Comparison of ENCODE assay signal across 15 mouse cellular contexts in genomic region chr16:46849534-46849933, GRCm38 (mm10).
A peak's percentile ranks its signal among the peaks of the same experiment; 100 is the strongest.
DNase-seq lines count a peak whose midpoint lies in the region; ATAC-seq and TF ChIP-seq lines count a peak whose summit lies in the region.
"Had no signal": no experiment of that assay in that cellular context is flagged by ENCODE, and none has a peak within 500 bp of the region (broad histone marks: within the 10 kb centered on the region; RNA-seq: fewer than 3 reads in every experiment).

No protein-coding gene starts in this region.

- H3K4me3 ChIP-seq in intestine, embryonic 16.5 days (ENCODE audit: low read length), result no peak overlapping the region
- H3K4me3 ChIP-seq in small intestine, adult 2 months (ENCODE audit: low read depth, low read length), result no peak overlapping the region
- no peak overlapping the region for H3K4me3 ChIP-seq in thymus, adult 2 months (ENCODE audit: control insufficient read depth, insufficient read depth, low read length)
- H3K4me3 ChIP-seq in midbrain, embryonic 16.5 days (ENCODE audit: low read depth, low read length), result no peak overlapping the region
- H3K4me3 ChIP-seq: forebrain, embryonic 10.5 days; heart, embryonic 13.5 days had no signal

- H3K27me3 ChIP-seq in intestine, embryonic 16.5 days (replicated peaks; ENCODE audit: control insufficient read depth, insufficient read depth, low read length), result no peaks in the 10 kb centered on the region
- H3K27me3 ChIP-seq in small intestine, adult 2 months (ENCODE audit: control insufficient read depth, insufficient read depth, low read length), result no peaks in the 10 kb centered on the region
- H3K27me3 ChIP-seq in thymus, adult 2 months (ENCODE audit: control insufficient read depth, insufficient read depth, low read length), result no peaks in the 10 kb centered on the region
- no peaks in the 10 kb centered on the region for H3K27me3 ChIP-seq in midbrain, embryonic 16.5 days (ENCODE audit: control insufficient read depth, insufficient read depth, low read depth, low read length)
- H3K27me3 ChIP-seq: heart, embryonic 13.5 days had no signal

- H3K9me3 ChIP-seq in intestine, embryonic 16.5 days (ENCODE audit: control insufficient read depth, low read length), result no peaks in the 10 kb centered on the region
- H3K9me3 ChIP-seq in midbrain, embryonic 16.5 days (replicated peaks; ENCODE audit: control insufficient read depth, low read length, poor library complexity, severe bottlenecking), result no peaks in the 10 kb centered on the region
- H3K9me3 ChIP-seq: forebrain, embryonic 10.5 days; heart, embryonic 13.5 days had no signal

- no peak overlapping the region for H3K4me2 ChIP-seq in intestine, embryonic 16.5 days (ENCODE audit: low read depth, low read length)
- no peak overlapping the region for H3K4me2 ChIP-seq in midbrain, embryonic 16.5 days (ENCODE audit: low read length)
- H3K4me2 ChIP-seq: heart, embryonic 13.5 days had no signal

- H3K4me1 ChIP-seq in intestine, embryonic 16.5 days (ENCODE audit: control insufficient read depth, insufficient read depth, low read length), result 0 out of 2 replicates have a peak, but pooled peaks cover 3% of the 10 kb centered on the region
- H3K4me1 ChIP-seq in small intestine, adult 2 months (ENCODE audit: control insufficient read depth, insufficient read depth, insufficient read length, low read length), result peaks cover 10% of the 10 kb centered on the region; the same call in 1 of the 2 replicates
- no peaks in the 10 kb centered on the region for H3K4me1 ChIP-seq in thymus, adult 2 months (replicated peaks; ENCODE audit: control insufficient read depth, insufficient read depth, low read length)
- peaks cover 5% of the 10 kb centered on the region; the same call in 1 of the 2 replicates for H3K4me1 ChIP-seq in midbrain, embryonic 16.5 days (ENCODE audit: control insufficient read depth, insufficient read depth, low read length)
- H3K4me1 ChIP-seq: heart, embryonic 13.5 days had no signal

- ATAC-seq in intestine, embryonic 16.5 days, result peak; percentile 90
- no peak for ATAC-seq in midbrain, embryonic 16.5 days
- ATAC-seq: CD4-positive, CD25-positive, alpha-beta regulatory T cell, adult 4 months had no signal

- TF ChIP-seq POLR2A in small intestine, adult 2 months (IDR thresholded peaks at IDR 0.05; ENCODE audit: low read depth, low read length), result no peak
- no peak for TF ChIP-seq POLR2A in thymus, adult 2 months (IDR thresholded peaks at IDR 0.05; ENCODE audit: control insufficient read depth, extremely low read depth, insufficient read depth, low read length, poor library complexity)

- no peak for TF ChIP-seq CTCF in small intestine, adult 2 months (IDR thresholded peaks at IDR 0.05; ENCODE audit: extremely low read depth, insufficient read length, insufficient replicate concordance, low read depth, low read length)
- TF ChIP-seq CTCF in thymus, adult 2 months (IDR thresholded peaks at IDR 0.05; ENCODE audit: borderline replicate concordance, control insufficient read depth, extremely low read depth, insufficient read depth, low read length, poor library complexity), result no peak

- H3K9ac ChIP-seq in intestine, embryonic 16.5 days (ENCODE audit: low read depth, low read length), result no peak overlapping the region
- no peak overlapping the region for H3K9ac ChIP-seq in midbrain, embryonic 16.5 days (ENCODE audit: low read depth, low read length)
- H3K9ac ChIP-seq: heart, embryonic 13.5 days had no signal

- WGBS in intestine, embryonic 16.5 days, result 45% methylated on average over 4 of the region's 4 CpGs
- WGBS in small intestine, adult 2 months, result 26% methylated on average over 4 of the region's 4 CpGs
- 91% methylated on average over 4 of the region's 4 CpGs for WGBS in thymus, adult 2 months
- WGBS in midbrain, embryonic 16.5 days, result 86% methylated on average over 4 of the region's 4 CpGs

- no peak overlapping the region for H3K27ac ChIP-seq in intestine, embryonic 16.5 days (ENCODE audit: low read length)
- H3K27ac ChIP-seq in small intestine, adult 2 months (ENCODE audit: insufficient read depth, low read depth, low read length), result peak overlapping the region; percentile 92
- no peak overlapping the region for H3K27ac ChIP-seq in thymus, adult 2 months (ENCODE audit: control insufficient read depth, insufficient read depth, low read length)
- no peak overlapping the region for H3K27ac ChIP-seq in midbrain, embryonic 16.5 days (ENCODE audit: low read length)
- H3K27ac ChIP-seq: forebrain, embryonic 10.5 days; heart, embryonic 13.5 days had no signal

- peak; percentile 50 for DNase-seq in kidney, adult 18-20 months
- peak; percentile 77 for DNase-seq in kidney, postnatal 14 days
- no peak for DNase-seq in thymus, adult 2 months
- no peak for DNase-seq in ovary, postnatal 14 days (ENCODE audit: low spot score)
- DNase-seq: adrenal gland, postnatal 10 days; cerebellum, adult 2 months; gastrocnemius, postnatal 36 days; layer of hippocampus, postnatal 36 days; lung, postnatal 10 days had no signal

- no peaks in the 10 kb centered on the region for H3K36me3 ChIP-seq in intestine, embryonic 16.5 days (ENCODE audit: control insufficient read depth, insufficient read depth, low read length)
- H3K36me3 ChIP-seq in small intestine, adult 2 months (ENCODE audit: control insufficient read depth, insufficient read depth, low read length), result no peaks in the 10 kb centered on the region
- H3K36me3 ChIP-seq in thymus, adult 2 months (ENCODE audit: control insufficient read depth, insufficient read depth, low read length), result no peaks in the 10 kb centered on the region
- H3K36me3 ChIP-seq in midbrain, embryonic 16.5 days (ENCODE audit: control insufficient read depth, insufficient read depth, low read length), result no peaks in the 10 kb centered on the region
- H3K36me3 ChIP-seq: forebrain, embryonic 10.5 days; heart, embryonic 13.5 days had no signal

Comparison
In these comparisons a context has a peak if more than half of its experiments do, and no peak if none do; other contexts are left out.
1. DNase-seq: peak in kidney, adult 18-20 months (single experiment) and kidney, postnatal 14 days (single experiment); none in thymus, adult 2 months (single experiment) and ovary, postnatal 14 days (single experiment).